Mouse (Mus musculus): ENCODE results near the gene Plcb3.

DNA sequence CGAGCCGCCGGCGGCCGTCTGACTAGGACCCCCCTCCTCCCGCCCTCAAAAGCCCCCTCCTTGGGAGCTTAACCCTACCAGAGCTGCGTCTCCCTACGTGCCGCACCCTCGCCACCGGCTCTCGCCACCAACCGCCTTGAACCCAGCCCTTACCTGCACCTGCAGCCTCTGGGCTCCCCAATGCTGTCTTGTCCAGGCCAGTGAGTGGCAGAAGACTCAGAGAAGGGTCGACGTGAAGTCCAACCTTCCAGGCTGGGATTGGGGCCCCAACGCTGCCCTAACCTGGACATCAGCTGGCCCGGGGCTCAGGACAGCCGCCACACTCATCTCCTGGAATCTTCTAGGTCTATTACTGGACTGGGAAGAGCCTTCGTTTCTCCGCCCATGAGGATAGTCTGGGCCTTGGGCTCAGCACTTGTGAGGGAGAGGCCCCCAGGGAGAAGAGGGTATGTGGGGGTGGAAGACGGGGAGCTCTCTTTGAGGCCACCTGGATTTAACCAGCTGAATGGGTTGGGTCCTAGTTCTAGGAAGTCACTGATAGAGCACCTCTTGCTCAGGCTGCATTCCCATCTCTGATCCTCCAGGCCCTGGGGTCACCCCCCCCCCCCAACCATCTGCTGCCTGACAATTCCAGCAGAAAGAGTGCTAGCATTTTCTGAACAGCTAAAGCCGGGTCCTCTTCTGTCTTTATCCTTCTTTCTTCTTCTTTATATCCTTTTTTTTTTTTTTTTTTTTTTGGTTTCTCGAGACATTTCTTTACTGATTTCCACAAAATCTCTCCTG is 41.9 kb downstream of the Plcb3 start, which contains the start of gene Kcnk4:
- TF ChIP-seq CTCF (IDR thresholded peaks at IDR 0.05; ENCODE audit: control insufficient read depth, insufficient read depth, insufficient read length) (no peak), MAX (IDR thresholded peaks at IDR 0.05) (no peak), MYOG (IDR thresholded peaks at IDR 0.05; ENCODE audit: control insufficient read depth, extremely low read depth, insufficient read length) (no peak), MYOD1 (IDR thresholded peaks at IDR 0.05; ENCODE audit: control insufficient read depth, insufficient read length, low read depth) (no peak), USF1 (IDR thresholded peaks at IDR 0.05; ENCODE audit: low read depth) (no peak), FOSL1 (IDR thresholded peaks at IDR 0.05; ENCODE audit: insufficient read depth, low read length, poor library complexity, severe bottlenecking) (no peak)
